Comparison of ENCODE assay signal across 10 mouse cellular contexts in the genomic region with DNA sequence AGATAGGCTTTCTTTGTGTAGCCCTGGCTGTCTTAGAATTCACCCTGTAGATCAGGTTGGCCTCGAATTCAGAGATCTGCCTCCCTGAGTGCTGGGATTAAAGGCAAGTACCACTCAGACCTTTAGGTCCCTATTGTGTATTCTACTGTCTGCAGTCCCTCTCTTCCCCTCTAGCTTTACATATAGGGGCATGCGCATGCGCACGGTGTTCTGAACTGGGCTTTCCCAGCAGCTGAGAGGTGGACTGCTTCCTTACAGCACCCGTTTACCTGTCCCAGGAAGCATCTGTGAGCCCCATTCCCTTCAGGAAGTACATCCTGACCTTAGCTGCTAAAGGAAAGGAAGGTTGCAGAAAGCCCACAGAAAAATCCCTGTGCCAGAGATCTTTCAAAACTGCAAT.
A peak's percentile ranks its signal among the peaks of the same experiment; 100 is the strongest.
DNase-seq lines count a peak whose midpoint lies in the region; ATAC-seq and TF ChIP-seq lines count a peak whose summit lies in the region.
"Had no signal": no experiment of that assay in that cellular context is flagged by ENCODE, and none has a peak within 500 bp of the region (broad histone marks: within the 10 kb centered on the region; RNA-seq: fewer than 3 reads in every experiment).

No protein-coding gene starts in this region.

- WGBS in heart, embryonic 14.5 days, result 69% methylated on average over 5 of the region's 5 CpGs
- 65% methylated on average over 5 of the region's 5 CpGs for WGBS in heart, embryonic 12.5 days
- WGBS in lung, postnatal 0 days, result 27% methylated on average over 5 of the region's 5 CpGs
- 59% methylated on average over 5 of the region's 5 CpGs for WGBS in intestine, embryonic 15.5 days

- H3K4me1 ChIP-seq in heart, embryonic 14.5 days (ENCODE audit: control insufficient read depth in 2 of 2, insufficient read depth in 2 of 2, low read length in 2 of 2), result peaks cover 6 to 17% of the 10 kb centered on the region in 2 experiments; a peak in 3 of 4 replicates
- peaks cover 18% of the 10 kb centered on the region for H3K4me1 ChIP-seq in heart, embryonic 12.5 days (replicated peaks)
- peaks cover 3% of the 10 kb centered on the region; the same call in 1 of the 2 replicates for H3K4me1 ChIP-seq in lung, postnatal 0 days (ENCODE audit: insufficient read depth, low read depth, low read length)
- H3K4me1 ChIP-seq in intestine, embryonic 15.5 days (replicated peaks), result peaks cover 7% of the 10 kb centered on the region

- no peak overlapping the region for H3K9ac ChIP-seq in heart, embryonic 14.5 days (ENCODE audit: low read length)
- no peak overlapping the region for H3K9ac ChIP-seq in heart, embryonic 12.5 days
- H3K9ac ChIP-seq in lung, postnatal 0 days (replicated peaks; ENCODE audit: low read depth), result no peak overlapping the region
- H3K9ac ChIP-seq in intestine, embryonic 15.5 days, result no peak overlapping the region

- no peak for TF ChIP-seq EP300 in lung, postnatal 0 days (IDR thresholded peaks at IDR 0.05)

- no peak overlapping the region for H3K4me3 ChIP-seq in heart, embryonic 14.5 days (ENCODE audit: control insufficient read depth in 1 of 2, insufficient read depth in 1 of 2, low read depth in 1 of 2, low read length in 2 of 2)
- H3K4me3 ChIP-seq in heart, embryonic 12.5 days, result no peak overlapping the region
- H3K4me3 ChIP-seq in lung, postnatal 0 days (ENCODE audit: low read depth, low read length), result no peak overlapping the region
- no peak overlapping the region for H3K4me3 ChIP-seq in intestine, embryonic 15.5 days (replicated peaks)

- DNase-seq in lung, postnatal 0 days (ENCODE audit: low spot score), result no peak
- DNase-seq in lung, adult 18-20 months, result no peak
- no peak for DNase-seq in adrenal gland, adult (ENCODE audit: inconsistent age in 2 of 2, low spot score in 1 of 2)
- no peak for DNase-seq in thymus, postnatal 4 days
- DNase-seq: kidney, adult 9 months had no signal

- no peak for ATAC-seq in heart, embryonic 14.5 days (ENCODE audit: insufficient number of reproducible peaks, insufficient read depth, low FRiP score, low read depth)
- ATAC-seq in heart, embryonic 12.5 days (ENCODE audit: insufficient number of reproducible peaks, low FRiP score), result no peak
- no peak for ATAC-seq in lung, postnatal 0 days
- peak; percentile 18; the same call in 1 of the 2 replicates for ATAC-seq in intestine, embryonic 15.5 days
- ATAC-seq: Patski had no signal

- no peaks in the 10 kb centered on the region for H3K36me3 ChIP-seq in heart, embryonic 14.5 days (ENCODE audit: control insufficient read depth, insufficient read depth, low read length)
- H3K36me3 ChIP-seq in heart, embryonic 12.5 days, result no peaks in the 10 kb centered on the region
- H3K36me3 ChIP-seq in lung, postnatal 0 days (ENCODE audit: insufficient read depth, low read length), result no peaks in the 10 kb centered on the region
- H3K36me3 ChIP-seq in intestine, embryonic 15.5 days, result no peaks in the 10 kb centered on the region
- H3K36me3 ChIP-seq: limb, embryonic 15.5 days had no signal

- no peaks in the 10 kb centered on the region for H3K27me3 ChIP-seq in heart, embryonic 14.5 days (ENCODE audit: control insufficient read depth, insufficient read depth, low read length)
- peaks cover 9% of the 10 kb centered on the region; the same call in 1 of the 2 replicates for H3K27me3 ChIP-seq in heart, embryonic 12.5 days (replicated peaks)
- H3K27me3 ChIP-seq in lung, postnatal 0 days (replicated peaks; ENCODE audit: insufficient read depth, low read length), result no peaks in the 10 kb centered on the region
- 0 out of 2 replicates have a peak, but pooled peaks cover 3% of the 10 kb centered on the region for H3K27me3 ChIP-seq in intestine, embryonic 15.5 days (replicated peaks)
- H3K27me3 ChIP-seq: Patski had no signal

- no peak overlapping the region for H3K27ac ChIP-seq in heart, embryonic 14.5 days (replicated peaks in 1 of 2; ENCODE audit: control insufficient read depth in 1 of 2, insufficient read depth in 1 of 2, low read depth in 2 of 2, low read length in 2 of 2)
- H3K27ac ChIP-seq in heart, embryonic 12.5 days (ENCODE audit: poor library complexity, severe bottlenecking), result no peak overlapping the region
- H3K27ac ChIP-seq in lung, postnatal 0 days (ENCODE audit: low read length), result peak overlapping the region; percentile 82
- peak overlapping the region; percentile 71 for H3K27ac ChIP-seq in intestine, embryonic 15.5 days

- no peak; the same call in 1 of the 2 replicates for TF ChIP-seq CTCF in lung, postnatal 0 days (IDR thresholded peaks at IDR 0.05)

- 0 out of 2 replicates have a peak overlapping the region, but pooled peaks have one; percentile 88 for H3K4me2 ChIP-seq in heart, embryonic 14.5 days (ENCODE audit: low read length)
- H3K4me2 ChIP-seq in heart, embryonic 12.5 days, result no peak overlapping the region
- H3K4me2 ChIP-seq in lung, postnatal 0 days (replicated peaks; ENCODE audit: low read depth, low read length), result no peak overlapping the region; the same call in 1 of the 2 replicates
- peak overlapping the region; percentile 91 for H3K4me2 ChIP-seq in intestine, embryonic 15.5 days (replicated peaks)

- H3K9me3 ChIP-seq in heart, embryonic 14.5 days (ENCODE audit: control insufficient read depth, low read length), result no peaks in the 10 kb centered on the region
- no peaks in the 10 kb centered on the region for H3K9me3 ChIP-seq in heart, embryonic 12.5 days (replicated peaks)
- H3K9me3 ChIP-seq in lung, postnatal 0 days (ENCODE audit: low read length), result no peaks in the 10 kb centered on the region
- H3K9me3 ChIP-seq in intestine, embryonic 15.5 days, result no peaks in the 10 kb centered on the region
- H3K9me3 ChIP-seq: limb, embryonic 15.5 days had no signal

Comparison
In these comparisons a context has a peak if more than half of its experiments do, and no peak if none do; other contexts are left out.
1. H3K4me2 ChIP-seq: peak in heart, embryonic 14.5 days (single experiment) and intestine, embryonic 15.5 days (single experiment); none in heart, embryonic 12.5 days (single experiment) and lung, postnatal 0 days (single experiment).
2. H3K27ac ChIP-seq: peak in lung, postnatal 0 days (single experiment) and intestine, embryonic 15.5 days (single experiment); none in heart, embryonic 14.5 days (0 of 2) and heart, embryonic 12.5 days (single experiment).